Mouse (Mus musculus) cortical plate, adult 2 months (tissue): ENCODE measurements at regions not wholly inside any gene's neighbourhood (a gene's known extent, or its start where the extent isn't known, plus 50 kb on each side); places are given as distances from the start of the nearest gene placed in this dataset.

Source experiments
- H3K27ac ChIP-seq: fragments of 200-500 bp; 2 replicates; pipeline ENCODE4 v1.5.1; 2012; ENCODE audit warnings: low read length, control low read depth, inconsistent platforms; ENCODE audit not compliant: insufficient read depth
- H3K4me1 ChIP-seq: fragments of 200-500 bp; 2 replicates; pipeline ENCODE4 v1.6.1; 2011; ENCODE audit warnings: low read length; ENCODE audit not compliant: control insufficient read depth, insufficient read depth
- H3K4me3 ChIP-seq: fragments of 200-500 bp; 2 replicates; pipeline ENCODE4 v1.5.1; 2011; ENCODE audit warnings: mild to moderate bottlenecking, low read length, control low read depth; ENCODE audit not compliant: insufficient read depth
- CTCF ChIP-seq: fragments of 200-500 bp; IDR thresholded peaks from 2 replicates; pipeline ENCODE4 v1.5.1; 2011; ENCODE audit warnings: mild to moderate bottlenecking, control low read depth, low read length; ENCODE audit not compliant: insufficient read depth; ENCODE audit errors: extremely low read depth
- POLR2A ChIP-seq: fragments of 200-500 bp; IDR thresholded peaks from 2 replicates; pipeline ENCODE4 v1.6.1; 2011; ENCODE audit warnings: mild to moderate bottlenecking, low read length, control low read depth; ENCODE audit not compliant: insufficient read depth; ENCODE audit errors: extremely low read depth

DNA sequence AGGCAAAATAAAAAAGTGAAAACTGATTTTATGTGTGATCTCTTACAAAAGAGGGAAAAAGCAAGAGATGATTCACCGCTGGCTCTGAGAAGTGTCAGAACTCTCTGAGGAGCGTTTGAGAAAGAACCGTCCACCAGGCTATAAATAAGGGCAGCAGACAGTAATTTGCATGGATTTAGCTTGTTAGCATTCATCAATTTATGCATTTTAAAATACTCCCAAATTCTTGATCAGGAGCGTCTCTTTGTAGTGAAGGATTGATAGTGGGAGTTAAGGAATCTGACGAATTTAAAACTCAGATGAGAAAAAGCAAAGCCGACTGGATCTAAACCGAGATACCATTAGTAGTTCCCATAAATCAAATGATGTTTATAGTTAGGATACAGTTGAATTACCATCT is 146.8 kb upstream of the Gm10295 start:
- no peaks in the 10 kb centered on the region for H3K4me1 ChIP-seq
- H3K27ac ChIP-seq, result no peak overlapping the region

DNA sequence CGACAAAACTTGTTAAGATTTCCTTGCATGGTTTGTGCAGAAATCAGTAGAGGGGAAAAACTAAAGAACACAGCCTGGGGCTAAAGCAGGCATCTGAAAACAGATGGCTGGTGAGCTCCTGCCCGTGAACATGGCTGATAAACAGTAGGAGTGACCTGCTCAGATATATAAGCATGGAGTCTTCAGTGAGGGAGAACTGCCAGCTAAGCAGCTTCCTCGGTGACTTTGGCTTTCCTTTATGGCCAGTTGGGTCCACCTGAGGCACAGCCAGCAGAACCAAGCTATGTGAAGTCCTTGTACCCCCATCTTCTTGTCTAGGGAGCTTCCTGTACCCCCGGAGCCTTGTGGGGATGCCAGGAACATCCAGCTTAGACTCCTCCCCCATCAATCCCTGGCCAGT is 139.8 kb upstream of the Gm10295 start:
- no peaks in the 10 kb centered on the region for H3K4me1 ChIP-seq
- no peak overlapping the region for H3K27ac ChIP-seq
- H3K4me3 ChIP-seq, result no peak overlapping the region
- TF ChIP-seq POLR2A (no peak), CTCF (no peak)

More for the DNA sequence above, 146.8 kb upstream of the Gm10295 start:
- TF ChIP-seq POLR2A (no peak), CTCF (no peak)
- H3K4me3 ChIP-seq, result no peak overlapping the region

DNA sequence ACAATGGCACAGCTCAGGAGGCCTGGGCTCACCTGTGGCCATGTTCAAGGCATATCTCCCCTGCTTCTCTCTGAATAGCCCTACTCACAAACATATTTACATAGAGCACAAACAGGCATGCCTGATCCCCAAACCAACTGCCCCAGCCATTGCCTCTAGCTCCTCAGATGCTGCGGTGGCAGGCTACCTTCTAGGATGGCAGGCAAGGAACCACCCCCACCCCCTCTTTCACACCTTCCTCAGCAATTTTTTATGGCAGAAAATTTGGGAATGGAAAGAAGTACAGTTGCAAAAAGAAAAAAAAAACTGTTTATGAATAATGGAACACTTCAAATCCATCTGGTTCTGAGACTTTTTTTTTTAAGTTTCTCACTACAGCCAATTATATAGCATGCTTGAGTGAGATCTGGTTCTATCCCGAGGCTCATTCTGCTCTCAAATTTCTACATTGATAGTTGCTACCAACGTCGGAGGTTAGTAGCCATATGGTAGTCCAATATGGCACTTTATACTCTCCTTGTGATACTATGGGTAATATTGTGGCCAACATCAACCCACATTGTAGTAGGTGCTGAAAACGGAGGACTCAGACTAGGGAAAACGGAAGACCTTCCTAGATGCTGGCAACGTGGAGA is 136.8 kb upstream of the Gm10295 start:
- Histone ChIP-seq H3K27ac (no peak overlapping the region), H3K4me1 (no peaks in the 10 kb centered on the region), H3K4me3 (no peak overlapping the region)
- no peak for TF ChIP-seq CTCF
- no peak for TF ChIP-seq POLR2A

DNA sequence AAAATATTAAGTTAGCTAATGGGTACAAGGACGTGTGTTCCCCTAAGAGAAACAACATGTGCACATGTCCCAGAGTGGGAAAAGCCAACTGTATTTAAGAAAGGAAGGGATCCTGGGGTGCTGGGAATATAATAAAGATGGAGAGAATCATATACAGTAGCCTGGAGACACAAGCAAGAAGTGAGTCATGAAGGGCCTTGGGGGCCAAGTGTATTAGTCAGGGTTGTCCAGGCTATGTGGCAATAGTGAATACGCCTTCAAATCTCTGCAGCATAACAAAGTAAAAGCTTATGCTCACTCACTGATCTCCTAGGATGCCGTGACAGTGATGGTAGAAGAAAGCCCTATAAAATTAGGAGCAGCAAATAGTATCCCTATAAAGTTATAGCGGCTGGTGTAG is 124.1 kb upstream of the Gm10295 start:
- no peak overlapping the region for H3K27ac ChIP-seq
- TF ChIP-seq POLR2A (no peak), CTCF (no peak)
- H3K4me1 ChIP-seq, result no peaks in the 10 kb centered on the region
- no peak overlapping the region for H3K4me3 ChIP-seq

DNA sequence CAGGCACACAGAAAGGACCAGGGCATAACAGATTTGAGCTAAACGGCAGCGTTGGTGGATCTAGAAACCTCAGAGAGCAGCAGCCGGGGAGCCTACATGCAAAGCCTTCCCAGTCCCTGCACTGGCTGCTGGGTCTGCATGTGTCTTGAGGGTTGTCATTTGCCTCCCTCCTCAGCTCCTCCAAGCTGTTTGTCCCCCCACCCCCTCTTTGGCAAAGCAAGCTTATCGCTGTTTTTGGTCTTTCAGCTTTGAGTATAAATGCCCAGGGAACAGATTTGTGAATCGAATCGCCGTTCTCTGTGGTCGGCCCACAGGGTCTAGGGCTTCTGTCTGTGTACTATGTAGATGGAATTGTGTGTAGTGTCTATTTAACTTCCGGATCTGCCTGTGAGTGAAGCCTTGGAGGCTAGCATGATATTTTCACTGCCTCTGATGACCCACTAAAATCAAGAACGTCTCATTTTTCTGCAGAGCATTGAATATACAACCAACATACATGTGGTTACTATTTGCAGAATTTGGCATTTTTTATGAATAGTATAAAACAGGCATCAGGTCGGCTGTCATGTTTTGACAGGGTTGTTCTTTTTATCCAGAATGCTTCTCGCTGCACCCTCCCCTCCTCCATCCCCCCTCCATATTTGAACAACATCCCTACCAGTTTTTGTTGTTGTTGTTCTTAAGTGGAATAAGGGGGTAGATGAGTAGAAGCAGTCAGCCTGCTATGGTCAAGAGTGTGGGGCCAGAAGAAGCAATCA is 121.3 kb upstream of the Gm10295 start:
- TF ChIP-seq POLR2A (no peak), CTCF (no peak)
- Histone ChIP-seq H3K4me1 (no peaks in the 10 kb centered on the region), H3K4me3 (no peak overlapping the region), H3K27ac (no peak overlapping the region)

DNA sequence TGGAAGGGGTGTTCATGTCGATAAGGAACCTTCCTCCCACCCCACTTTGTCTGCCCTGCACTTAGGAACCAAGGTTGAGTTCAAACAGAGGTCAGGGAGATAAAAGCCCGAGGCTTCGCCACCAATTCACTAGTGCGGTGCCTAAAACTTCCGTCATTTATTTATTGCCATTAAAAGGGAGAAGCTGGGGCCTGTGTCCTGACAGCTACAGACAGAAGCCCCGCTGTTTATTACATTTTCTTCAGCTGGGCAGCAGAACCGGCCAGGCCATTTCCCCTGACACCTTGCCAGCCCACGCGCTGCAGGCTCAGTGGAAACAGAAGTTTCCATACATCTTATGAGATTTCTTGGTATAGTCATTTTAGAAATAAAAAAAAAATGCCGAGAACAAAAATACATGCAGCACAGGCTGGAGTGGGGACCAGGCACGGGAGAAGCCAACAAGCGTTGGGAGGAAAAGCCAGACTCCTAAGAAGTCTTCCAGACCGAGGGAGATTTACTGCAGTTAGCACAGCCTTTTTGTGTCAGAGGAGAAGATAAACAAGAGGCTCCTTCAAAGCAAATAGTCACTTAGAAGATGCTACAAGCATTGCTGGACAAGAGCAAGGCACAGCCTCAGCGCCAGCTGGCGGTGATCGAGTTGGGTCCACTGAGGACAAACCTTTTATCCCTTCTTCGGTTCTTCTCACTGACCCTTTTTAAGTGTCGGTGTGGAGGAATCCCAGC is 120.5 kb upstream of the Gm10295 start:
- TF ChIP-seq CTCF (no peak), POLR2A (no peak)
- no peak overlapping the region for H3K27ac ChIP-seq
- H3K4me1 ChIP-seq, result no peaks in the 10 kb centered on the region
- H3K4me3 ChIP-seq, result no peak overlapping the region

DNA sequence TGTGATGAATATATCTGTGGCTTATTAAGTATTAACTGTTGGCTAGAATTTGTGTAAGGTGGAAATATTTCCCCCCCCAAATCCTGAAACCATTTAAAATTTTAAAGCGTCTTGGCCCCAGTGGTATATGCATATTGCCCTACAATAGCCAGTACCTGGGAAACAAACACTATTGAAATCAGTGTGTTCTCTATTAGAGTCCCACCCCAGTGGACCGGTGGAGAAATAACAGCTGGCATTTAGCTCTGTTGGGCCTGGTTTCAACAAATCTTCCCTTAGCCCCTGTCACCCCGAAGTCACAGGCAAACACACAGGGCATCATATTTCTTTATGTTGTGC is 120.0 kb upstream of the Gm10295 start:
- no peaks in the 10 kb centered on the region for H3K4me1 ChIP-seq
- no peak overlapping the region for H3K4me3 ChIP-seq
- TF ChIP-seq CTCF (no peak), POLR2A (no peak)
- H3K27ac ChIP-seq, result no peak overlapping the region

DNA sequence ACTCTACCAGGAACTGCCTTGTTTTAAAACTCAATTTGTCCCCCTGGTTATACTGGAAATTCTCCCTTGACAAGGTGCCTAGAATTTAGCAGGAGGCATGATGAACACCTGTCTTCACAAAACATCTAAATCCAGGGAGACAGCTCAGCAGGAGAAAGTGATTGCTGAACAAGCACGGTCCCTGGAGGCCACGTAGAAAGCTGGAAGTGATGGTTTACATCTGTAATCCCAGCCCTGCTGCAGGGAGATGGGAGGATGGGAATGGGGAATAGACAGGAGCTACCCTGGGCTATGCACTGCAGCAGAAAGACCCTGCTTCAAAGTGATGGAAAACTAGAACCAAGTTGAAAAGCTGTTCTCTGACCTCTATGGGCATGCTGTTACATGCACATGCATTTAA is 119.1 kb upstream of the Gm10295 start:
- Histone ChIP-seq H3K4me1 (no peaks in the 10 kb centered on the region), H3K4me3 (no peak overlapping the region), H3K27ac (no peak overlapping the region)
- TF ChIP-seq CTCF (no peak), POLR2A (no peak)

DNA sequence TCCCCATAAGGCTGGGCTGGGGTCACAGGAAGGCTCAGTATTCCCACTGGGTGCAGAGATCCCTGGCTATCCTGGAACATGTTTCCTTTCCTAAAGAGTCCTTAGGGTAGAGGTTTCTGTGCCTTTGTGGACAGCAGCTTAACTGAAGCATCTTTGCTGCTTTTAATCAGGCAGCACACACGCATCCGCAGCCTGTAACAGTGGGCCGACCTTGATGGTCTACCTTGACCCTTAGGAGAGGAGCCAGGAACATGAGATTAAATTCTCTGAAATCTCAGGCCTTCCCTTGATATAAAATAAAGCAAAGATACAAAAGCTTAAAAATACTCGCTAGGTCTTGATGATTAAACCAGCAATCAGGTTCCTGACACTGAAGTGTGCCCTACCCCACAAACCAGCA is 118.7 kb upstream of the Gm10295 start:
- Histone ChIP-seq H3K27ac (no peak overlapping the region), H3K4me1 (no peaks in the 10 kb centered on the region), H3K4me3 (no peak overlapping the region)
- TF ChIP-seq POLR2A, result no peak

DNA sequence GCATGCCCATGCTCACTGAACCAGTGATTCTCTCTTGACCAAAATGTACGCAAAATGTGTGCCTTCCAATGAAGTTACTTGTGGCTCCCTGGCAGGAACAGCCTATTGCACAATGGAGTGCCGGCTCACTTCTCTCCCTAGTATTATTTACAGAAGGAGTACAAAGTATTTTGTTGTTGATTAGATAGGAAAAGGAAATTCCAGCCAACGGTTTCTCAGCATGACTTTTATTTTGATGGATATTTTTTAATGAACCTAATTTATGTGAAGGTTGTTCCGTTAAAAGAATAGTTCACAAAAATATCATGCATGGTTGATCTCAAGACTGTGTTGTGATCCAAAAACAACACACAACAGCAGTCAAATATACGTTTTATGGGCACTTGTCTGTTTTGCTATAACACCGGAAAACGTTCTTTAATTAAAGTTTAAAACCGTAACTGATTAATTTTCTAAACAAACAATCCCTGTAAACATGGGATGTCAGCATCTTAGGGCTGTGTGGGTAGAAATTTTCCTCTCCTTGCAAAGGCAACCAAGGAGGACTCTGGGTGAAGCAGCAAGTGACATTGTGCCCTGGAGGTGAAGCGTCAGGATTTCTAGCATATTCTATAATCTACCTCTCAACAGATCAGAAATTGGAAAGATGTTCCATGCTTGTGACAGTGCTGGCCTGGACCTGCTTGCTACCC is 116.3 kb upstream of the Gm10295 start:
- Histone ChIP-seq H3K27ac (no peak overlapping the region), H3K4me3 (no peak overlapping the region), H3K4me1 (no peaks in the 10 kb centered on the region)
- TF ChIP-seq CTCF (no peak), POLR2A (no peak)
